Mouse (Mus musculus) naive thymus-derived CD4-positive, alpha-beta T cell, adult 2 months (primary cell): Measurements from ENCODE around the gene Gstcd.
A peak's percentile ranks its signal among the peaks of the same experiment; 100 is the strongest.

Experiments used
- DNase-seq: peaks from one replicate; pipeline ENCODE4 v3.0.0-alpha.2; 2011; ENCODE audit warnings: low read depth

Gstcd gene

DNA sequence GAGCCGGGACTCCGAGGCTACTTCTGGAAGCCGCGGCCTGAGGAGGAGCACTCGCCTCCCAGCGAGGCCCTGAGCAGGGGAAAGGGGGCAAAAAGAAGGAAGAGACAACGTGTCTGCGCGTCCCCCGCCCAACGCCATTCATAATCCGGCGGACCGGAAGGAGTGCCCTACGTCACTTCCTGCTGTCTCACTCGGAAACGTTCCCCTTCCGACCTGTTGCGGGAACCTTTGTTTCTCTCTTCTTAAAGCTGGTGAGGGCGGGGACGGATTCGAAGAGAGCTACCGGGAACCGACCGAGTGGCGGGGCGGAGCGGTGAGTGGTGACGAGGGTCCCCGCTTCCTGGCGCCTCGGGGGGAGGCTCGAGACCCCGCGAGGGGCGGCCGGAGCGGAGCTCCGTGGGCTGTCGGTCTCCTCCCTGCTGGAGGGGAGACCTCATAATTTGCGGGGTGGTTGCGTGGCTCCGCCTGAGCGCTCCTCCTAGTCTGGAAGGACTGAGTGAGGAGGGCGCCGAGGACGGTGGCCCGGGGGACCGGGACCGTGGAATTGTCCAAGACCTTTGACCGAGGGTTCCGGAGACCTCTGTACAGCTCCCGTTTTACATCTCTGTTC is at the start of gene Gstcd, which contains the start of gene Ints12:
Gstcd (minus strand) TSS at position 370 of the 610 bp plus-strand sequence.
Ints12 (plus strand) TSS at position 177 of the 610 bp plus-strand sequence.
- DNase-seq, result peak; percentile 97

DNA sequence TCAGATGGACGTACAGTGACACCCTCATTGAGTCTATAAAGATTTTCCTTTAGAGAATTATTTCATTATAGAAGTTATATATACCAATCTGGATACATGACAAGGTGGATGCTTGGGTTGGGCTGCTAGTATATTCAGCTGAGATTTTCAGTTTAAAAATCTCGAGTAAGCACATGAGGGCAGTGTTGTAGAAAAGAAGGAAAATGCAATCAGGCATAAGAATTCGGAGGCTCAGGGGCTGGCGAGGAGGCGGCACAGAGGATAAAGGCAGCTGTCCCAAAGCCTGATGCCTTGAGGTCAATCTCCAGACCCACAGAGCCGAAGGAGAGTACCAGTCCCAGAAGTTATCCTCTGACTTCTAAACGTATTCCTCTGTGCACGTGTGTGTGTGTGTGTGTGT is 40.8 kb upstream of the Gstcd start:
- DNase-seq, result no peak

DNA sequence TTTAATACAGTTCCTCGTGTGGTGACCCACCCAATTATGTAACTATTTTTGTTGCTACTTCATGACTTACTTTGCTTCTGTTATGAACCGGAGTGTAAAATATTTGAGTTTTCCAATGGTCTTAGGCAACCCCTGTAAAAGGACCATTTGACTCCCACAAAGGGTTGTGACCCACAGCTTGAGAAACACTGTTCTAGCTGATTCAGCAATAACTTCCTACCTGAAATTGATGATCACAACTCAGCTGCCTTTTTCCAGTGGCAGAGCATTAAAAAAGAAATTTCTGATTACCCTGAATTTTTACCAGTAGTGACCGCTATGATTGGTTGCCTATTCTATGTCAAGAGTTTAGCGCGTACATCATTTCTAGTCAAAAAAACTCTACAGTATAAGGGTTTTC is 39.5 kb upstream of the Gstcd start:
- DNase-seq, result no peak

- no peak for DNase-seq
Observed at GRCm38 (mm10) chr3:133113281-133113680, 21.4 kb upstream of the Gstcd start.

GRCm38 (mm10) chr3:133111741-133112140 is 19.9 kb upstream of the Gstcd start:
- DNase-seq, result peak; percentile 9

DNA sequence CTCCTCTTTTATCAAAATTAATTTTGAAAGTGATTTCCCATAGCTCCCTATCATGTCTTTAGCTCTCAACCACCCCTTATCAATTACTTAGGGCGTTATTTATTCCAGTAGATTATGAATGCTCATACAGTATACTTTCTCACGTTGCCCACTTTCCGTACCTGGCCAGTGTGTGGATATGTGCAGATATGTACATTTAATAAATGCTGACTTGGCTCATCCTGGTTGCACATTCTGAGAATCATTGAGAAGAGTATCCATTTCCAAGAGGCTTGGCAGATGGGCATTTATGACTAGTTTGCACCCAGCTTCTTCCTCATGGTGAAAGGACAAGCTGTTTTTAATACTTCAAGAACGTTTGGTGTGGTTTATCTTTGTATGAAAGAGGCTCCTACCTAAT is 18.0 kb upstream of the Gstcd start:
- no peak for DNase-seq

- DNase-seq, result no peak
Observed at GRCm38 (mm10) chr3:133108731-133109130, 16.9 kb upstream of the Gstcd start.

DNA sequence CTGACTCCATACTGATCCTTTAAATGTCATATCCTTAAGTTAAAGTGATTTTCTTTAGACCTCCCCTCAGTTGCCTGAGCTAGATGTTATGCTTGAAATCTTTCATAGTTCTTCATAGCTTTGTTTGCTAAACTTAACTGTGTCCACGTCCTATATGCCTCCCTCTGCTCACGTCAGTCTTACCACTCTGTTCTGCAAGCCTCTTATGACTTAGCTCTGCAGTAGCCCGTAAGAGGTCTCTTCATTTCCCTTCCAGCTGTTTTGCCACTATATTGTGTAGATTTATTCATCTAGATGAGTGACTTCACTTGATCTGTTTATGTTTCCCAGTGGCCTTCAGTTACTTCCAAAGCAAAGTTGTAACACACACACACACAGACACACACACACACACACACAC is 12.6 kb upstream of the Gstcd start:
- no peak for DNase-seq

DNA sequence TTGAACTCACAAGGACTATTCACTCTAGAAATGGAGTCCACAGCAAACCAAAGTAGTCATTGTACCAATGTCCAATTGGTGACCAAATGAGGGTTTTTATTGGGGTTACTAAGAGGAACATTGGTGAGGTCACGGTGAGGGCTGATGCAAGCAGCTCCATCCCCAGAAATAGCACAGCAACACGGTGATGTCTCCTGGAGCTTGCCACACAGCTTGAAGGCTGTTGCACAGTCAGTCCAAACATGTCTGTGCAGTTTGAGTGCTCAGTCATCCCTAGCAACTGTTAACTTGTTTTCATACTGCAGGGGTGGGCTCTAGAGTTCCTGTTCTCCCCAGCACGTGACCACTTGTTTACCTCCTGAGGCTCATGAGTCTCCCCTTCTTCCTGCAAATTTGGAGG is 11.9 kb upstream of the Gstcd start:
- DNase-seq, result no peak

GRCm38 (mm10) chr3:133098909-133099308 is 7.1 kb upstream of the Gstcd start:
- DNase-seq, result no peak

DNA sequence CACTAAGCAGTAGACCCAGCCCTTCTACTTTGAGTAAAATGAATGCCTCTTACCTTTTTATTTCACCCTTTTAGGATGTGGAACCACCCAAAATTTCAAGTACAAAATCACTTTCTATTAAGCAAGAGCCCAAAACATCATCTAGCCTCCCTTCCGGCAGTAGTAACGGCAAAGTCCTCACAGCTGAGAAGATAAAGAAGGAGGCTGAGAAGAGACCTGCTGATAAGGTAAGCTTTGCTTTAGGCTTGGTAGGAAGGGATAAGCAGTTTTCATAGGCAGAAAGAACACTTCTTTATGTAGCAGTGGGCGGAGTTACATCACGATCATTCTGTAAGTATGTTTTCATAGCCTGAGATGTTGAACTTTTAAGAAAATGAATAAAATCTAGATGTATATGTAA is 6.5 kb upstream of the Gstcd start:
- DNase-seq, result no peak

DNA sequence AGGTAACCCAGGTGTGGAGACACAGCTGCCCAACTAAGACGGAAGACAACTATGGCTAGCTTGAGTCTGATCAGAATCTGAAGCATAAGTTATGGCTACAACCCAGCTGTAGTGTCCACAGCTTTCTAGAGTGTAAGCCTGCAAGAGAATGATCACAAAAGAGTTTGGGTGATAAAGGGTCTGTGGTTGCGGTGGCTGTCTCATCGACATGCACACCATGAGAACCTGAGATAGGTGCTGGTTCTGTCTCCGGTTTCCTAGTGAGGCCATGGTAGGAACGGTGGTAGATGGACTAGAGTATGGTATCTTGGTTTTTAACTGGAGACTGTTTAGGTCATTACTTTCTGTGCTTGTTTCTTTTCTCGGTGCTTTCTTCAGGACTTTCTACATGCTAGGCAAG is 6.1 kb upstream of the Gstcd start:
- DNase-seq, result no peak

DNA sequence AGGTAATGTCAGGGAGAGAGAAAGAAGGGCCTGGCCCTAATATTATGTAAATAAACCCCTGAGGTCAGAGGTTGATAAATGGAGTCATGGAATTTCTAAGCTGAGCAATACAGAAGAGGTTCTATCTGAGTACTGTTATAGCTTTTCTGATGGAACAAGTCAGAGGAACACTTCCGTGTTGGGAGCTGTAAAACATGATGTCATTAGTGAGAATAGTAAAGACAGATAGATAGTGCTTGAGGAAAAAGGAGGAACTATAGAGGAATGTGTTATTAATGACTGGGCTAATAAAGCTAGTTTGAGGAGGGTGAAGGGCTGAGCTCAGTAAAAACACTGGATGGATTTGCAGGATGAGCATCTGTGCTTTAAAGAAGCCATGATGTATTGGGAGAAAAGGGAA is 2.5 kb upstream of the Gstcd start:
- no peak for DNase-seq

DNA sequence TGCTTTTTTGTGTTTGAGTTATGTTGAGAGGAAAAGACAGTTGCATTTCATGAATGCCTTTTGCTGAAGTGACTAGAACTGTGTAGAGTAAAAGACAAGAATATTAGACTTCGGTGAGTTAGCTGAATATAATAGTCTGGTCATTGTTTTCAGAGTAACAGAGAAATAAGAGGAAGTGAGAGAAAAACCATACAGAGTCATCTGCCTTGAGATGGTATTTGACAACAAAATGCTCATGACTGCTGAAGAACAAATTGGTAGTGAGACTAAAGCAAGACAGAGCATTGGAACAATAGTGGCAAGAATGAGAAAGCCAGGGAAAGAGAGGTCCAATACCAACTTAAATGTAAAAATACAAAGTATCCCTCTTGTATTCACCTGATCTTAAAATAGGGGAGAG is 1.1 kb upstream of the Gstcd start:
- DNase-seq, result peak; percentile 12

DNA sequence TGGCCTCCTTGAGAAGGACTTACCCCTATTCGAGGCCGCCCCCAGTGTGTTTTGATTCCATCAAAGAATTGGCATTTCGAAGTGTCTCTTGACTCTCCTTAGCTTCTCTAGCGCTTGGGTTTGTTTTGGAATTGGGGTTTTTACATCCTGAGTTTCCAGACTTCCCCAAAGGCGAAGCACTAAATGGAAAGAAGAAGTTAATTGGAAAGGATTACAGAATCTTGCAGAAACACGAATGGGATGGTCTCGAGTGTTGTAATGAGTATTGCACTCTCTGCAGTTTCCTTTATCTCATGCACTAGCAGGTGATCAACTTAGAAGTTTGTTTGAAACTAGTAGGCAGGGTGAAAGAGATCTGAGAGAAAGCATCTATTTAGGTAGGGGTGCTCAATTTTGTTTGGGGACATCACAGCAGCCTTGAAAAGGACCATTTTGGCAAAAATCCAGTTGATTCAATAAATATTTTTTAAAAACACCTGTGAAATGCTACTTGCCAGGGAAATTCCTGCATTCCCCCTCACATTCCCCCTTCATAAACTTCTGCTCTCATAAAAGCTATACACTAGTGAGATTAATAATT is 531 bp upstream of the Gstcd start:
- DNase-seq, result no peak

DNA sequence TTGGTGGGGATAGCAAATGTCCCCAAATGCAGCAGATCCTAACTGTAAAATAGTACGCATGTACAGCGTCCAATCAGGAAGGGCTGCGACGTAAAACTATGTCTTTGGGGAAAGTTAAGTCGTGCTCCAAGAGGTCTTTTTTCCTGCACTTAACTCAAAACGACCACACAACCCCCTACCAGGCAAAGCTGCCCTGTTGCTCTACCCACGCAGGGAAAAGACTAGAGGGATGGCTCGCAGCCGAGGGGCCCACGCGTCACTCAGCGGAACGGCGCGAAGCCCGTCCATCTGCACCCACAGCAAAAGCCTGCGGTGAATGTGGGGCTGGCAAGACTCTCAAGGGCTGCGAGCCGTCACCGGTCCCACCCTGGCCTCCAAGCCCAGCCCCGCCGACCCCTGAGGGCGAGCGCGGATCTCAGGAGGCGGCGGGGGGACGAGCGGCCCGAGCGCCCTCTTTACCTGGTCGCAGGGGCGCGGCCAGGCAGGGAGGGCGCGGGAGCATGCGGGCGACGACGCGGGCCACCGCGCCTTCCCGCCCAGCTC is 641 bp downstream of the Gstcd start:
- DNase-seq, result no peak

DNA sequence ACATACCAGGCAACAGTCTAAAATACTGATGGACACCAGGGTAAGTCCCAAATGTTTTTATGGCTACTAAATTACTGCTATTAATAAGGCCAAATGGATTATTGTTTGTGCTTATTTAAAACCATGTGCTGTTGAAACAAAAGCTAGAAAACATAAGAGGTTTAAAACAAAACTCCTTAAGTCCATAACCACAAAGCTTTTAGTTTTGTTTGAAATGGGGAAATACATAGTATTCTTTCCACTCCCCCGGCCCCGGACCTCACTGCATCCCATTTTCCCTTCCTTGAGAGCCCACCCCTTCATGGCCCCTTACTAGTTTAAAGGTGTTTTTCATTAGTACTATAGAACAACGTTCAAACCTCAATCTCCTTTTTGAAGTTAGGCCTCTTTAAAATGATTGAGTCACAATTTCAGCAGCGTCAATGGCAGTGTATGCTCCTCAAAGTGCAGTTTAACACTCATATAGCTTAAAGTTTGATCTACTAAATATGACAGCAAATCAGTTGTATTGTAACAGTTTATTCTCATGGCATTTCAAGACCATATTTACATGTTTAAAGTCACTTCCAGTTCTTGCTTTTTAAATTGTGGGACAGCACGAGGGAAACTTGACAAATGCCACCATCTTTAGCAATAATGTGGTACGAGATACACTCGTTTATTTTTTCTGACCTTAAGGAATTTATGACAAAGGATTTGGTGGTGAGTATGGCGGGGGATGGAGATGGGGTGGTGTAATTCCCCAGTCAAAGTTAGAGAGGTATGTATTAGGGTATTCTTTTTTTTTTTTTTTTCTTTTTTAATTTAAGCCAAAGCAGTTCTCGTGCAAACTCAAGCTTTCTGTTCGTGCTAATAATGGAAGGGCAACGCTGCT is 1.3 kb downstream of the Gstcd start:
- peak; percentile 41 for DNase-seq

GRCm38 (mm10) chr3:133085858-133086257 is 6.0 kb downstream of the Gstcd start:
- DNase-seq, result peak; percentile 69

GRCm38 (mm10) chr3:133082736-133083135 is 9.1 kb downstream of the Gstcd start:
- DNase-seq, result no peak

GRCm38 (mm10) chr3:133075560-133075959 is 16.3 kb downstream of the Gstcd start:
- no peak for DNase-seq

DNA sequence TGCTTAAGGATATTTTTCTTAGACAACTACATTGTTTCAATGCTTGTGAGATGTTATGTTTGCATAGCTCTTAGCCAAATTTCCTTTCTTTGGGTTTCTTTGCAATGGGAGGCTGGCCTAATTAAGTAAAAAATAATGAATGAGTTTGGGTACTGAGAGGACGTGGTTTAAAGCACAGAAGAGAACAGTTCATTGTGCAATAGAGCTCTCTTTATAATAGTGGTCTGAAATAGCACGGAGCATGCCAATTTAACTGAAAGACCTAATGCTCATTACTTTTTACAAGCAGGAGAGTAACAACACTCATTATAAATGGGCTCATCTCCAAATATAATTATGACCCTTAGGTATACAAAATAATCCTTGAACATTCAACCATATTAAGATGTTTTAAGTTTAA is 39.8 kb downstream of the Gstcd start:
- DNase-seq, result no peak

DNA sequence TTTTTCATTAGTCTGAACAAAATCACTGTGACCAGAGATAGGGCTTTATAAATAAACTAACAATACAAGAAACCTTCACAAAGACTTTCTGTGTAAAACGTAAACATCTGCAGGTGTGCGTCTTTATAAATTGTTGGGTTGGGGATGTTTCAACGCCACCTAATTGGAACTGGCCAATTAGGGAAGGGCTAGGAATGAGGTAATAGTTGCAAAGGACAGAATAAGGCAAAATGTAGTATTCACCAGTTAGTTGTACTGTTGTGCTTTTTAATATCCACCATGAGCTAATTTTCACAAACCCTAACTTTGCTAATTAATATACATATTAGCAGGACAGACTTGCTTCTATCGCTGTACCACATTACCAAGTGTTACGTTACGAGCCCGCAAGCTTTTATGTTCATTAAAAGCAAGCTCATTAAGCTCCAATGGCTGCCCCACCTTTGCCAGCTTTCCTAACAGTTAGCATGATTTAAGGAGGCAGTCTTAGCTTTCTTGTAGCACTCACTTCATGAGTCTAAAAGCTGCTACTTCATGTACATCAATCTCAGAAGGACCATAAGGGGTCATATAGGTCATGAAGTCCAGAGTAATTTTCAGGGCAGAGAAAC is 58.6 kb downstream of the Gstcd start:
- no peak for DNase-seq
